Mouse (Mus musculus): ENCODE data around the gene Raf1.
"Not testable (repeated sequence)": the region's sequence is repeated elsewhere in the genome, so short reads cannot be mapped to it uniquely, and the experiment has no call there.

Raf1 gene

DNA sequence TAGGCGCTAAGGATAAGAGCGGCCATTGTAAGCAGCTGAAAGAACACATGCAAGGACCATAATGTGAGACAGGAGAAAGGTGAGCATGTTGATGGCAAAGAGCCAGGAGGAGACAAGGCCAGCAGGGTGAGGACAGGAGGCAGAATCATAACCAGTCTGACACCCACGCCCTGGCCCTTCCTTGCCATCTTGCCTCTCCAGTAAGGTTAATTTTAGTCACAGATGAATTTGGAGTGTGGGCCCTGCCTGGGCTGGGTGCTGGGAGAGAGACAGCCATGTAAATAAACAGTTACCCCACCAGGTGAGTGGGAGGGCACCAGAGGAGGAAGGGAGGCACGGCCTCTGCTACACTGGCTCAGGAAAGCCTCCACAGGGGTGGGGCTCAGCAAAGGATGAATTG lies 4.6 kb upstream of the Raf1 start:
- no peak for DNase-seq (ENCODE audit: low read depth)

DNA sequence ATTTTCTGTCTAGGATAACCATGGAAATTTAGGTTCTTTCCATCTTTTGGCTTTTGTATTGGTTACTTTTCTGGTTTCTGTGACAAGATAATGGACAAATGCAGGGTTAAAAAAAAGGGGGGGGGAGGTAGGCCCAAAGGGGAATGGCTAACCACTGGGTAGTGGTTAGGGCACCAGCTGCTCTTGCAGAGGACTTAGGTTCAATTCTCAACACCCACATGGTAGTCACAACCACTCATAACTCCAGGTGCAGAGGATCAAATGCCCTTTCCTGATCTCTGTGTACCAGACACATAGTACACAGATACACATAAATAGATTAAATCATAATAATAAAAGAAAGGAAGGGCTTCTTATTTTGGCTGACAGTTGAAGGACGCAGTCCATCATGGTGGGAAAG lies 1.6 kb upstream of the Raf1 start:
- no peak for DNase-seq (ENCODE audit: low read depth)

- peak; percentile 43 for DNase-seq (ENCODE audit: low read depth)
Observed at GRCm38 (mm10) chr6:115677441-115677840, 1.0 kb upstream of the Raf1 start.

- DNase-seq (ENCODE audit: low read depth): peak; percentile 64
Observed at GRCm38 (mm10) chr6:115675508-115676336, 713 bp downstream of the Raf1 start.

DNA sequence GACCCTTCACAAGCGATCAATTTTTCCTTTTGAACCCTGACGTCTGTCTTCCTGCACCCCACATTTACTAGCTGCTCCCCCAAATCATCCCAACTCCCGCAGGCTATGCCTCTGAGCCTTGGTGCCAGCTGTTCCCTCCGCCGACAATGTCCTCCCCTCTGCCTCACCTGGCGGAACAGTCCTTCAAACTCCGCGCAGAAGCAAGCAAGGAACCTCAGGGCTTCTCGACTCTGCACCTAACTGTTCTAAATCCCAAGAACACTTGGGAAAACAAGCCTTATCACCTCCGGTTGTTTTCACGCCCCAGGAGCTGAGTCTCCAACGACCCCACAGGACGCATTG lies 1.3 kb downstream of the Raf1 start:
- DNase-seq (ENCODE audit: low read depth): peak; percentile 35

- no peak for DNase-seq (ENCODE audit: low read depth)
Observed at GRCm38 (mm10) chr6:115674316-115674715, 2.1 kb downstream of the Raf1 start.

DNA sequence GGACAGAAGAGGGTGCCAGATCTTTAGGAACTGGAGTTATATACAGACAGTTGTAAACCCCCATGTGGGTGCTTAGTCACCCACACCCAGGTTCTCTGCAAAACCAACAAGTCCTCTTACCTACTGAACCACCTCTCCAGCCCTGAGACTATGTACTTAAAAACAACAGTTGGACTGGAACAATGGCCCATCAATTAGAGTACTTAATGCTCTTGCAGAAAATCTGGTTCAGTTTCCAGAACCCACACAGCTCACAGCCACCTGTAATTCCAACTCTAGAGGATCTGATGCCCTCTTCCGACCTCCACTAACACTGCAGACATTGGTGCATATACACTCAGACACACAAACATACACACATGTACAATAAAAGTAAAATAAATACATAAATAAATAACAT lies 3.7 kb downstream of the Raf1 start:
- DNase-seq (ENCODE audit: low read depth): no peak

- DNase-seq (ENCODE audit: low read depth): no peak
Observed at GRCm38 (mm10) chr6:115666641-115667040, 9.8 kb downstream of the Raf1 start.

GRCm38 (mm10) chr6:115664268-115664667 lies 12.2 kb downstream of the Raf1 start:
- no peak for DNase-seq (ENCODE audit: low read depth)

- DNase-seq (ENCODE audit: low read depth): no peak
Observed at GRCm38 (mm10) chr6:115658802-115659201, 17.6 kb downstream of the Raf1 start.

DNA sequence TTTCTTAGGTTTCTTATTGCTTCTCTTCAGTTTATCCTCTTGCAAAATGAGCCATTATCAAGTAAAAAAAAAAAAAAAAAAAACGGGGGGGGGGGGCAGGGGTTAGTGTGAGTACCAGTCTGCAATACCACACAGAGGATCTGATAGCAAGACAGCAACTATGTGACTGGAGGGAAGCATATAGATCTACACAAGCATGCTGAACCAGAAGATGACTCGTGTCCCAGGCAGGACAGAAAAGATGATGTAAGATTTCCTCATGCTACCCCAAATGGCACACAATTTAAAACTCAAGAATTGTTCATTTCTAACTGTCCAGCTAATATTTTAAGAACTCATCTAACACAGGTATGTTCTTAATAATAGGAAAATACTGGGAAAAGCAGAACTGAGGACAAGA lies 22.5 kb downstream of the Raf1 start:
- DNase-seq (ENCODE audit: low read depth): no peak

GRCm38 (mm10) chr6:115651719-115652118 lies 24.7 kb downstream of the Raf1 start:
- DNase-seq (ENCODE audit: low read depth): no peak

DNA sequence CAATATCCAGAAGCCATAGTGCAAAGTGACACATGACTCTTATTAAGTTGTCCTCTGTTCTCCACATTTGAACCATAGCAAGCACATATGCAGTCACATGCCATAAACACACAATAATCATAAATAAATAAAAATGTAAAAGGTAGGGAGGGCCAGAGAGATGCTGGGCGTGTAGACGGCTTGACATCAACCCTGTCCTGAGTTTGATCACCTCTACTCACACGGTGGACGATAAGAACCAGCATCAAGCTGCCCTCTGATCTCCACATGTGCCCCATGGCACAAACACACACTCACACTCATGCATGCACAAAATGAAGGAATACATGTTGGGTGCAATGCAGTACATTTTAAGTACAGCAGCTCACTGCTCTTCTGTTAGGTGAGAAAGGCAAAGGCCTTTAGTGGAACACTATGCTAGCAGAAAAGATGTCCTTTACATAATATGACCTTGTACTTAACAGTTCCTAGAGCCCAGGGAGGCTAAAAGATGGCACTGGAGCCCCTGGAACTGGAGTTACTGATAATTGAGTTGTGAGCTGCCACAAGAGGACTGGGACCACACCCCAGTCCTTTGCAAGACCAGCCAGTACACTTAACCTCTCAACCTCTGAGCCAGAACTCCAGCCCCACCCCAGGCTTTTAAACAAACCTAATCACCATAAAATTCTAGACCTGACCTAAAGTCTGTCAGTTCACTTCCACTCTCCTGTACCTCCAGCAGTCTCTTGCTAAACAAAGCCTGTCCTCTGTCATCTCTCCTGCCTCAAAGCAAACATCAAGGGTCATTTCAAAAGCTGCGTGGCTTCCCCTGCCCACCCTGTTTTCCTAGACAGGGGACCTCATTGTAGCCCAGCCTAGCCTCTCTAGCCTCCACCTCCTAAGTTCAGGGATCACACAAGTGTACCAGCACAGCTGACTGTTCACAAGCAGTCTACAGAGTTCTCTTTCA lies 25.7 kb downstream of the Raf1 start:
- DNase-seq (ENCODE audit: low read depth): no peak

DNA sequence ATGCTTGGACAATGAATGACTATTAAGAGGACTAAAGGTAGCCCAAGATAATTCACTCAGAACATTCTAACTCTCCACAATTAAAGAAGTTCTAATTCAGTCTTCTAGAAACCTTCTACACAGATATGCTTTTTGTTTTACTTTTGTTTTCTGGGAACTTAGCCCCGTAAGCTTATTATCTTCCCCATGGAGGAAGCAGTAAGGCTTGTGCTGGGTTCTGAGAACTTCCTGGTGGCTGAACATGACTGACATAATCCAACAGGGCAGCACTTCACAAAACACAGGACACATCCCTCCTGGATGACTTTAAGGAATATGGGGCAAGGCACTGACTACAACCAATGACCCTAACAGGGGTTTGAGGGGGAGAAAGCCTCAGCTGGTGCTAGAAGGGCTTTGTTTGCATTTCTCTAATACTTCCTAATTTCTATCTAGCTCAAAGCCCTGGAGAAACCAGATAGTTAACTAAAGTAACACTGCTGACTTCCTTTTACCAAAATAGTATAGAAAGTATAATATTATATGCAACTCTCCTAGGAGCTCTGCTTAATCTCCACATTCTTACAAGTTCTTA lies 26.6 kb downstream of the Raf1 start:
- no peak for DNase-seq (ENCODE audit: low read depth)

DNA sequence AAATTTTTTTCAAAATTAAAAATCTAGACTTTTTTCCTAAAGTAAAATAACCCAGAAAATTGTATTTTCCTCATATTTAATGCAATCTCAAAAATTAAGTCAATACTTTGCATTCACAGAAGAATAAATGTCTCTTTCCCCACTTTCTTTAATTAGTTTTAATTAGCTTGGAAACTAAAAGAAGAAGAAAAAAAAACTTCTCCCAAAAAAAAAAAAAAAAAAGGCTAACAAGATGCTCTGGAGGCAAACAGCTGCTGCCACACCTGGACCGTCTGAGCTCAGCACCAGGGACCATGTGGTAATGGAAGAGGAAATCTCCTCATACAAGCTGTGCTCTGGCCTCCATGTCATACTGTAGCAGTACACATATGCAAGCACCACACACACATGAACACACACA lies 33.1 kb downstream of the Raf1 start:
- no peak for DNase-seq (ENCODE audit: low read depth)

DNA sequence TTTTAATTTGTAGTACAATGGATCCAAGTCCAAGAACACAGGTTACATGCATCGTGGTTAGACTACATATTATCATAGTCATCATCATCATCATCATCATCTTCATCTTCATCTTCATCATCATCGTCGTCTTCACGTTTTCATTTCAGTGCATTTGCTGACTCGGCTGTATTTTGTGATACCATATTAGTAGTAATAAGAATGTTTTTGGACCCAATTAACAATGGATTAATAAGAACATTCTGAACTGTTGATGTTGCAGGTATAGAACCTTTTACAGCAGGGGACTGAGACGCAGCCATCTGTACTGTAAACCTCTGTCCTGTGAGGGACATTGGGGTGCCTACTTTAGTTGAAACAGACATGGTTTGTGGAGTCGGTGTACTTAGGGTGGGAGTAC lies 38.2 kb downstream of the Raf1 start:
- not testable (repeated sequence) for DNase-seq (ENCODE audit: low read depth)

DNA sequence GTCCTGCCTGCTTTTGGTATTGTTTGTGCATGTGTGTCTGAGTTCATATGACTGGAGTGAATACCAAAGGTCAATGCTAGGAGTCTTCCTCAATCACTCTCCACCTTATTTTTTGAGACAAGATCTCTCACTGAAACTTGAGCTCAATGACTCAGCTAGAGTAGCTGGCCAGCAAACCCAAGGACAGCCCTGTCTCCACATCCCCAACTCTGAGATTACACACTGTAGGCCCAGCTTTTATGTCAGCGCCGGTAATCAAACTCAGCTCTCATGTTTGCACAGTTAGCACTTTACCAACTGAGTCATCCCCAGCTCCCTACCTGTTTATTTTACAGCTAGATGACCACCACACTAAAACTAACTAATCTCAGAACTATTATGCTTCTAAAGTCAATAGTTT lies 42.4 kb downstream of the Raf1 start:
- no peak for DNase-seq (ENCODE audit: low read depth)

- DNase-seq (ENCODE audit: low read depth): no peak
Observed at GRCm38 (mm10) chr6:115631056-115631795, 45.2 kb downstream of the Raf1 start.

- no peak for DNase-seq (ENCODE audit: low read depth)
Observed at GRCm38 (mm10) chr6:115626121-115626520, 50.3 kb downstream of the Raf1 start.

GRCm38 (mm10) chr6:115620942-115621341 lies 55.5 kb downstream of the Raf1 start:
- no peak for DNase-seq (ENCODE audit: low read depth)

DNA sequence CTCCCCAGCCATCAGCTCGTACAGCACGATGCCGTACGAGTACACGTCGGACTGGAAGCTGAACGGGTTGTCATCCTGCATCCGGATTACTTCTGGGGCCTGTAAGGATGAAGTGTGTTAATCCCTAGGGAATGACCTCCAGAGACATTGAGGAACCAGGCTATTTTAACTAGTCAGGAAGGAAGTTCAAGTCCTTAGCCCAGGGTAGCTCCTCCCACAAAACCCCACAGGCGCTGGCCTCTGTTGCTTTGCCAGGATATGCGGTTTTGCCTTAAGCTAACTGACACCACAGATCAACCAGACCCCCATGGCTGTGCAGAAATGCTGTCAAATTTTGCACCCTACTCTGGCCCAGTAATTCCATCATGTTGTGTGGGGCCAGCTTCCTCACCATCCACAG lies 56.6 kb downstream of the Raf1 start:
- peak; percentile 38 for DNase-seq (ENCODE audit: low read depth)

DNA sequence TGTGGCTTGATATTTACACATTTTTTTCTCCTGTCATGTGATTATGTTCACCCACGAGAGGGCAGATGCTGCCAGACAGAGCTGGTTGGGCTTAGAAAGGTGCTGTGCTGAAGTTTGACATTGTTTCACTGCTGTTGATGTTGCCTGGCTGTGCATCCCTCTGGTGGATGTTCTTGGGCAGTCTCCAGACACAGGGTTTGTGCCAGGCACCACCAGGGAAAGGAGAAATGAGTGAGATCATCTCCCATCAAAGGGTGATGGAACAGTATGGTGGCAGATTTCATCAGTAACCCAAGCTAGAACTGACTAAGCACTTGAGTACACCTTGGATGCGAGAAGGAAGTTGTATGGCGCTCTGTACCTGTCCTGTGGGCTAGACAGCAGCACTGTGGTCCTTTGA lies 60.5 kb downstream of the Raf1 start:
- no peak for DNase-seq (ENCODE audit: low read depth)
